ENCODE assay signal across 8 mouse cellular contexts in genomic region chr4:41754797-41755337, GRCm38 (mm10). TPM values are rescaled to one million over a fixed set of nuclear protein-coding genes. Genes with fewer than 3 reads are reported as not detected.
A peak's percentile ranks its signal among the peaks of the same experiment; 100 is the strongest.
DNase-seq lines count a peak whose midpoint lies in the region; ATAC-seq and TF ChIP-seq lines count a peak whose summit lies in the region.

TSS of gene Galt (plus strand) at chr4:41755228.

- H3K4me3 ChIP-seq in E14TG2a.4 (replicated peaks; ENCODE audit: low read length): peak within 1 kb of the TSS; percentile 94
- H3K4me3 ChIP-seq in embryonic facial prominence, embryonic 11.5 days (ENCODE audit: low read depth, low read length): peak within 1 kb of the TSS; percentile 67
- H3K4me3 ChIP-seq in heart, embryonic 13.5 days: peak within 1 kb of the TSS; percentile 76
- peak within 1 kb of the TSS; percentile 59 for H3K4me3 ChIP-seq in midbrain, embryonic 15.5 days

- peak within 1 kb of the TSS; percentile 67 for H3K9ac ChIP-seq in embryonic facial prominence, embryonic 11.5 days (replicated peaks; ENCODE audit: low read length)
- peak within 1 kb of the TSS; percentile 87 for H3K9ac ChIP-seq in heart, embryonic 13.5 days
- peak within 1 kb of the TSS; percentile 66 for H3K9ac ChIP-seq in midbrain, embryonic 15.5 days

- H3K36me3 ChIP-seq in E14TG2a.4 (ENCODE audit: insufficient read depth, low read length): peaks cover 31% of the 10 kb centered on the region
- H3K36me3 ChIP-seq in embryonic facial prominence, embryonic 11.5 days (replicated peaks; ENCODE audit: control insufficient read depth, insufficient read depth, low read depth, low read length): no peaks in the 10 kb centered on the region
- H3K36me3 ChIP-seq in heart, embryonic 13.5 days: peaks cover 24% of the 10 kb centered on the region
- no peaks in the 10 kb centered on the region for H3K36me3 ChIP-seq in midbrain, embryonic 15.5 days (replicated peaks)

- WGBS in embryonic facial prominence, embryonic 11.5 days: 11% methylated on average over 14 of the region's 14 CpGs
- 13% methylated on average over 14 of the region's 14 CpGs for WGBS in heart, embryonic 13.5 days
- 14% methylated on average over 14 of the region's 14 CpGs for WGBS in midbrain, embryonic 15.5 days

- peak within 1 kb of the TSS; percentile 88 for H3K4me2 ChIP-seq in embryonic facial prominence, embryonic 11.5 days (ENCODE audit: low read depth, low read length)
- H3K4me2 ChIP-seq in heart, embryonic 13.5 days: peak within 1 kb of the TSS; percentile 78
- H3K4me2 ChIP-seq in midbrain, embryonic 15.5 days: peak within 1 kb of the TSS; percentile 80

- peaks cover 2% of the 10 kb centered on the region; the same call in 1 of the 2 replicates for H3K27me3 ChIP-seq in E14TG2a.4 (ENCODE audit: insufficient read depth, low read length)
- H3K27me3 ChIP-seq in embryonic facial prominence, embryonic 11.5 days (ENCODE audit: control insufficient read depth, insufficient read depth, low read length): no peaks in the 10 kb centered on the region
- no peaks in the 10 kb centered on the region for H3K27me3 ChIP-seq in heart, embryonic 13.5 days (replicated peaks)
- peaks cover 3% of the 10 kb centered on the region; the same call in 1 of the 2 replicates for H3K27me3 ChIP-seq in midbrain, embryonic 15.5 days (replicated peaks)

- peak within 1 kb of the TSS; percentile 65 for H3K27ac ChIP-seq in embryonic facial prominence, embryonic 11.5 days (replicated peaks; ENCODE audit: low read depth, low read length)
- peak within 1 kb of the TSS; percentile 94 for H3K27ac ChIP-seq in heart, embryonic 13.5 days (replicated peaks)
- peak within 1 kb of the TSS; percentile 78 for H3K27ac ChIP-seq in midbrain, embryonic 15.5 days

- intact Hi-C loops in left cerebral cortex, postnatal 10 days (cut with DNase I): no loop called here

- peaks cover 49% of the 10 kb centered on the region for H3K4me1 ChIP-seq in E14TG2a.4 (replicated peaks; ENCODE audit: low read depth, low read length)
- no peaks in the 10 kb centered on the region for H3K4me1 ChIP-seq in embryonic facial prominence, embryonic 11.5 days (ENCODE audit: control insufficient read depth, insufficient read depth, low read length)
- H3K4me1 ChIP-seq in heart, embryonic 13.5 days: peaks cover 35% of the 10 kb centered on the region
- peaks cover 12% of the 10 kb centered on the region for H3K4me1 ChIP-seq in midbrain, embryonic 15.5 days

- DNase-seq in frontal cortex, postnatal 14 days (ENCODE audit: low spot score in 2 of 2): no peak
- DNase-seq in embryonic facial prominence, embryonic 11.5 days (ENCODE audit: low spot score): no peak
- DNase-seq in left cerebral cortex, postnatal 10 days (ENCODE audit: extremely low spot score in 1 of 2, low spot score in 2 of 2): no peak
- DNase-seq in B cell, adult 2 months: no peak

- H3K9me3 ChIP-seq in E14TG2a.4 (ENCODE audit: low read length): no peaks in the 10 kb centered on the region
- no peaks in the 10 kb centered on the region for H3K9me3 ChIP-seq in embryonic facial prominence, embryonic 11.5 days (replicated peaks; ENCODE audit: control insufficient read depth, low read length)
- H3K9me3 ChIP-seq in heart, embryonic 13.5 days: no peaks in the 10 kb centered on the region
- H3K9me3 ChIP-seq in midbrain, embryonic 15.5 days: no peaks in the 10 kb centered on the region

- no peak for TF ChIP-seq CTCF in E14TG2a.4 (conservative IDR thresholded peaks at IDR 0.05; ENCODE audit: low read length)

- peak; percentile 36 for ATAC-seq in frontal cortex, adult (ENCODE audit: low TSS enrichment)
- 0 out of 2 replicates have a peak, but pooled peaks have one; percentile 29 for ATAC-seq in embryonic facial prominence, embryonic 11.5 days (replicated peaks; ENCODE audit: insufficient number of reproducible peaks, low FRiP score, low TSS enrichment, low read depth)
- peak; percentile 52 for ATAC-seq in heart, embryonic 13.5 days (ENCODE audit: extremely low read depth, insufficient number of reproducible peaks, low FRiP score, low TSS enrichment)
- ATAC-seq in midbrain, embryonic 15.5 days (replicated peaks): peak; percentile 79

RNA-seq across cellular contexts. Expression of gene Galt, which starts in this region (rescaled TPM):
- polyA plus RNA-seq in embryonic facial prominence, embryonic 11.5 days (2014; fragmentation: Nextera tagmentation; extraction: Ambion mirVana): 35.1 and 37.5 TPM in 2 replicates
- 54.1 and 61.6 TPM in 2 replicates for polyA plus RNA-seq in heart, embryonic 13.5 days (2015; fragmentation: Nextera tagmentation; extraction: Ambion mirVana)
- 10 to 100 TPM; 93.6 to 94.7 TPM for total RNA-seq in left cerebral cortex, postnatal 10 days (2021)
- polyA plus RNA-seq in midbrain, embryonic 15.5 days (2015; fragmentation: Nextera tagmentation; extraction: Ambion mirVana): 48.3 and 51.1 TPM in 2 replicates

Comparison
In these comparisons a context has a peak if more than half of its experiments do, and no peak if none do; other contexts are left out.
1. ATAC-seq: peak in every context shown above with its lines; median percentile 79 in midbrain, embryonic 15.5 days; 52 in heart, embryonic 13.5 days; 36 in frontal cortex, adult; 29 in embryonic facial prominence, embryonic 11.5 days.